Mouse (Mus musculus): ENCODE measurements around the gene Map1s.
A peak's percentile ranks its signal among the peaks of the same experiment; 100 is the strongest.

- peak; percentile 97 for TF ChIP-seq CTCF (IDR thresholded peaks at IDR 0.05)
- TF ChIP-seq EP300 (IDR thresholded peaks at IDR 0.05): no peak
Measured at GRCm38 (mm10) chr8:70869601-70870041, 36.1 kb upstream of the Map1s start.
